Mouse (Mus musculus) embryonic facial prominence, embryonic 11.5 days (tissue): Measurements from ENCODE around the gene Gramd4. TPM values are rescaled to one million over a fixed set of nuclear protein-coding genes. Genes with fewer than 3 reads are reported as not detected.
A peak's percentile ranks its signal among the peaks of the same experiment; 100 is the strongest.

Experiments
- ATAC-seq: fragments of 200-750 bp; cut with Nextera tagmentation; replicated peaks from 2 replicates; pipeline ENCODE4 v1.8.0; 2017; ENCODE audit warnings: low read depth; ENCODE audit not compliant: insufficient number of reproducible peaks, low FRiP score, low TSS enrichment
- DNase-seq: peaks from one replicate; pipeline ENCODE4 v3.0.0-alpha.2; 2015; ENCODE audit warnings: low spot score
- H3K27ac ChIP-seq: fragments of 300-500 bp; sonication (generic); replicated peaks from 2 replicates; pipeline ENCODE4 v1.5.1; 2014; ENCODE audit warnings: mild to moderate bottlenecking, low read depth, low read length, control low read depth
- H3K27me3 ChIP-seq: fragments of 300-500 bp; sonication (generic); 2 replicates; pipeline ENCODE4 v1.6.1; 2014; ENCODE audit warnings: mild to moderate bottlenecking, low read length, moderate library complexity, mixed read lengths; ENCODE audit not compliant: control insufficient read depth, insufficient read depth
- H3K36me3 ChIP-seq: fragments of 300-500 bp; sonication (generic); replicated peaks from 2 replicates; pipeline ENCODE4 v1.6.1; 2014; ENCODE audit warnings: low read depth, mild to moderate bottlenecking, low read length, moderate library complexity, mixed read lengths; ENCODE audit not compliant: control insufficient read depth, insufficient read depth
- H3K4me1 ChIP-seq: fragments of 300-500 bp; sonication (generic); 2 replicates; pipeline ENCODE4 v1.6.1; 2014; ENCODE audit warnings: low read length, mixed read lengths; ENCODE audit not compliant: control insufficient read depth, insufficient read depth
- H3K4me2 ChIP-seq: fragments of 300-500 bp; sonication (generic); 2 replicates; pipeline ENCODE4 v1.6.1; 2014; ENCODE audit warnings: low read depth, mild to moderate bottlenecking, control low read depth, low read length, moderate library complexity
- H3K4me3 ChIP-seq: fragments of 300-500 bp; sonication (generic); 2 replicates; pipeline ENCODE4 v1.5.1; 2014; ENCODE audit warnings: low read depth, low read length, control low read depth
- H3K9ac ChIP-seq: fragments of 300-500 bp; sonication (generic); replicated peaks from 2 replicates; pipeline ENCODE4 v1.6.1; 2014; ENCODE audit warnings: mild to moderate bottlenecking, control low read depth, low read length
- H3K9me3 ChIP-seq: fragments of 300-500 bp; sonication (generic); replicated peaks from 2 replicates; pipeline ENCODE4 v1.6.1; 2016; ENCODE audit warnings: mild to moderate bottlenecking, low read length, inconsistent platforms, mixed read lengths; ENCODE audit not compliant: control insufficient read depth
- WGBS: fragments of 180-500 bp; shearing (Covaris S2); extraction: QIAGEN DNeasy Blood & Tissue Kit; methylation state at CpG from one replicate; pipeline ENCODE4 v1.1.7; 2014; 5-methylcytosine and 5-hydroxymethylcytosine counted together
- polyA plus RNA-seq: library from polyadenylated mRNA; unstranded; fragments of >200 nt; fragmentation: Nextera tagmentation; extraction: Ambion mirVana; gene quantifications from 2 replicates; pipeline ENCODE4 v1.2.1, GENCODE M21; 2014

The Gramd4 gene
- polyA plus RNA-seq, 1 experiment from 2014 or later: 6.3 TPM

- ATAC-seq (no peak), DNase-seq (no peak)
- Histone ChIP-seq H3K36me3 (no peaks in the 10 kb centered on the region; the same call in 1 of the 2 replicates), H3K4me2 (no peak overlapping the region), H3K4me1 (no peaks in the 10 kb centered on the region), H3K4me3 (no peak overlapping the region), H3K9ac (no peak overlapping the region), H3K27ac (no peak overlapping the region), H3K9me3 (no peaks in the 10 kb centered on the region), H3K27me3 (no peaks in the 10 kb centered on the region)
- WGBS: 85% methylated on average over 7 of the region's 7 CpGs
Observed at GRCm38 (mm10) chr15:86144577-86144976, 87.1 kb downstream of the Gramd4 start.

- Histone ChIP-seq H3K4me3 (no peak overlapping the region), H3K4me1 (no peaks in the 10 kb centered on the region), H3K27ac (no peak overlapping the region), H3K36me3 (no peaks in the 10 kb centered on the region; the same call in 1 of the 2 replicates), H3K9me3 (no peaks in the 10 kb centered on the region), H3K27me3 (no peaks in the 10 kb centered on the region), H3K4me2 (no peak overlapping the region), H3K9ac (no peak overlapping the region)
- DNase-seq (no peak), ATAC-seq (no peak)
- 85% methylated on average over 7 of the region's 7 CpGs for WGBS
Observed at GRCm38 (mm10) chr15:86145046-86145445, 87.6 kb downstream of the Gramd4 start.

- Histone ChIP-seq H3K9me3 (no peaks in the 10 kb centered on the region), H3K4me3 (no peak overlapping the region), H3K36me3 (no peaks in the 10 kb centered on the region), H3K4me2 (no peak overlapping the region), H3K27ac (no peak overlapping the region), H3K4me1 (no peaks in the 10 kb centered on the region), H3K27me3 (no peaks in the 10 kb centered on the region), H3K9ac (no peak overlapping the region)
- 85% methylated on average over 8 of the region's 8 CpGs for WGBS
- no peak for ATAC-seq
- no peak for DNase-seq
Observed at GRCm38 (mm10) chr15:86146922-86147321, 89.4 kb downstream of the Gramd4 start.

GRCm38 (mm10) chr15:86150593-86150992 is 93.1 kb downstream of the Gramd4 start:
- no peak overlapping the region for H3K4me3 ChIP-seq
- no peaks in the 10 kb centered on the region for H3K27me3 ChIP-seq
- ATAC-seq (no peak), DNase-seq (no peak)
- 74% methylated on average over 4 of the region's 4 CpGs for WGBS
- H3K4me2 ChIP-seq: no peak overlapping the region
- H3K9ac ChIP-seq: no peak overlapping the region
- H3K36me3 ChIP-seq: no peaks in the 10 kb centered on the region
- H3K4me1 ChIP-seq: no peaks in the 10 kb centered on the region
- no peaks in the 10 kb centered on the region for H3K9me3 ChIP-seq
- H3K27ac ChIP-seq: no peak overlapping the region

- Histone ChIP-seq H3K4me3 (no peak overlapping the region), H3K36me3 (no peaks in the 10 kb centered on the region), H3K9ac (no peak overlapping the region), H3K27me3 (no peaks in the 10 kb centered on the region), H3K27ac (no peak overlapping the region), H3K4me1 (no peaks in the 10 kb centered on the region), H3K9me3 (no peaks in the 10 kb centered on the region), H3K4me2 (no peak overlapping the region)
- WGBS: 85% methylated on average over 12 of the region's 12 CpGs
- no peak for DNase-seq
- no peak for ATAC-seq
Observed at GRCm38 (mm10) chr15:86153481-86153960, 96.0 kb downstream of the Gramd4 start.

- Histone ChIP-seq H3K9me3 (no peaks in the 10 kb centered on the region), H3K27me3 (no peaks in the 10 kb centered on the region), H3K36me3 (no peaks in the 10 kb centered on the region), H3K4me3 (no peak overlapping the region), H3K27ac (no peak overlapping the region), H3K4me2 (no peak overlapping the region), H3K4me1 (no peaks in the 10 kb centered on the region), H3K9ac (no peak overlapping the region)
- ATAC-seq (no peak), DNase-seq (no peak)
- 80% methylated on average over 5 of the region's 5 CpGs for WGBS
Observed at GRCm38 (mm10) chr15:86156492-86156891, 99.0 kb downstream of the Gramd4 start.

- 83% methylated on average over 16 of the region's 16 CpGs for WGBS
- Histone ChIP-seq H3K4me2 (no peak overlapping the region), H3K27me3 (no peaks in the 10 kb centered on the region), H3K9ac (no peak overlapping the region), H3K4me3 (no peak overlapping the region), H3K9me3 (no peaks in the 10 kb centered on the region), H3K36me3 (no peaks in the 10 kb centered on the region), H3K4me1 (no peaks in the 10 kb centered on the region), H3K27ac (no peak overlapping the region)
- DNase-seq (no peak), ATAC-seq (no peak)
Observed at GRCm38 (mm10) chr15:86159093-86159492, 101.6 kb downstream of the Gramd4 start.

GRCm38 (mm10) chr15:86159719-86160118 is 102.2 kb downstream of the Gramd4 start:
- no peak overlapping the region for H3K27ac ChIP-seq
- H3K4me3 ChIP-seq: no peak overlapping the region
- H3K36me3 ChIP-seq: no peaks in the 10 kb centered on the region
- H3K27me3 ChIP-seq: no peaks in the 10 kb centered on the region
- no peak overlapping the region for H3K9ac ChIP-seq
- 86% methylated on average over 5 of the region's 5 CpGs for WGBS
- no peak overlapping the region for H3K4me2 ChIP-seq
- ATAC-seq (no peak), DNase-seq (peak; percentile 9)
- H3K4me1 ChIP-seq: no peaks in the 10 kb centered on the region
- no peaks in the 10 kb centered on the region for H3K9me3 ChIP-seq
